Mouse (Mus musculus): ENCODE results near the gene Bicdl1. TPM values are rescaled to one million over a fixed set of nuclear protein-coding genes. Genes with fewer than 3 reads are reported as not detected.

Gene Bicdl1
- polyA plus RNA-seq, 1 experiment from 2014 or later = 4.9 TPM

GRCm38 (mm10) chr5:115671846-115672245, 59.6 kb downstream of the Bicdl1 start:
- Histone ChIP-seq H3K9me3 (ENCODE audit: control insufficient read depth, low read length) (no peaks in the 10 kb centered on the region), H3K4me1 (replicated peaks; ENCODE audit: control insufficient read depth, insufficient read depth, low read length) (no peaks in the 10 kb centered on the region), H3K4me3 (ENCODE audit: low read depth, low read length) (no peak overlapping the region), H3K4me2 (no peak overlapping the region), H3K27ac (ENCODE audit: low read depth, low read length) (no peak overlapping the region), H3K9ac (ENCODE audit: low read depth, low read length) (no peak overlapping the region), H3K36me3 (ENCODE audit: control insufficient read depth, insufficient read depth, low read length) (no peaks in the 10 kb centered on the region), H3K27me3 (replicated peaks; ENCODE audit: control insufficient read depth, insufficient read depth, low read length) (no peaks in the 10 kb centered on the region)
- ATAC-seq (replicated peaks; ENCODE audit: low FRiP score) (no peak), DNase-seq (ENCODE audit: low spot score) (no peak)
- WGBS = 73% methylated on average over 8 of the region's 8 CpGs

DNA sequence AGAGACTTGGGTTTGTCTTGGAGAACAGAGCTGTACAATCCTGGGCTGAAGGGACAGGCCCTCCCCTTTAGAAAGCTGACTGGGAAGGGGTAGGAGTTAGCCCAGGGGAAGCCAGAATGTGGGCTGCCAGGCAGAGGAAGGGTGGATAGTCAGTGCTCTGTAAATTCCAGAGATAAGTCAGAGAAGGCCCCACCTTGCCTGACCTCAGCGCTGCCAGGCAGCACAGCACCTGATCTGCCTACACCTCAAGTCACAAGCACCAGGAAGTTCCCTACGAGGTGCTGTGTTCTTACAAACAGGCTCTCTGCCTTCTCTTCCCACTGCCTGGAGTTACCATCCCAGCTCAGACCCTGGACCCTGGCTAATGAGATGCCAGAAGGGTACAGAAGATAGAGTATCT, 61.0 kb downstream of the Bicdl1 start:
- ATAC-seq (replicated peaks; ENCODE audit: low FRiP score) = no peak

DNA sequence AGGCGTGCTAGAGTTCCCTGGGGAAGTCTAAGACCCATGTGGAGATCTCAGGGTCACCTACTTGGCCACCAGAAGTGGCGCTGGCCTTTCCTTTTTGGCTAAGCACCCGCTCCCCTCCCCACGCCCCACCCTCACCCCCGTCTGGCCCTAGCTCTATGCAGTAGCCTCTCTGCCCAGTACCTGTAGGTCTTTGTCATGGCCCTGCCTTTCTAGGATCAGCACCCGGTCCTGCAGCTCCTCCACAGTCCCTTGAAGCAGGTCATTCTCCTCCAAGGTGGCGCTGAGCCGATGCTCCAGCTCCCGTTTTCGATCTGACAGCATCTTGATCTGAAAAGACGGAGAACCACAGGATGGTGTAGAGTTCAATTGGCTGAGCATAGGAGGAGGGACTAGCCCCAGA, 61.4 kb downstream of the Bicdl1 start:
- no peaks in the 10 kb centered on the region for H3K36me3 ChIP-seq (ENCODE audit: control insufficient read depth, insufficient read depth, low read length)
- no peaks in the 10 kb centered on the region for H3K27me3 ChIP-seq (replicated peaks; ENCODE audit: control insufficient read depth, insufficient read depth, low read length)
- H3K4me1 ChIP-seq (replicated peaks; ENCODE audit: control insufficient read depth, insufficient read depth, low read length) = no peaks in the 10 kb centered on the region
- H3K4me2 ChIP-seq = no peak overlapping the region
- H3K9ac ChIP-seq (ENCODE audit: low read depth, low read length) = no peak overlapping the region
- no peaks in the 10 kb centered on the region for H3K9me3 ChIP-seq (ENCODE audit: control insufficient read depth, low read length)
- WGBS = 82% methylated on average over 11 of the region's 11 CpGs
- no peak overlapping the region for H3K27ac ChIP-seq (ENCODE audit: low read depth, low read length)
- no peak overlapping the region for H3K4me3 ChIP-seq (ENCODE audit: low read depth, low read length)
- no peak for ATAC-seq (replicated peaks; ENCODE audit: low FRiP score)
- no peak for DNase-seq (ENCODE audit: low spot score)

More for the DNA sequence above, 61.0 kb downstream of the Bicdl1 start:
- DNase-seq (ENCODE audit: low spot score) = no peak
- Histone ChIP-seq H3K4me2 (no peak overlapping the region), H3K9ac (ENCODE audit: low read depth, low read length) (no peak overlapping the region), H3K9me3 (ENCODE audit: control insufficient read depth, low read length) (no peaks in the 10 kb centered on the region), H3K27ac (ENCODE audit: low read depth, low read length) (no peak overlapping the region), H3K4me1 (replicated peaks; ENCODE audit: control insufficient read depth, insufficient read depth, low read length) (no peaks in the 10 kb centered on the region), H3K27me3 (replicated peaks; ENCODE audit: control insufficient read depth, insufficient read depth, low read length) (no peaks in the 10 kb centered on the region), H3K4me3 (ENCODE audit: low read depth, low read length) (no peak overlapping the region), H3K36me3 (ENCODE audit: control insufficient read depth, insufficient read depth, low read length) (no peaks in the 10 kb centered on the region)
- WGBS = 30% methylated on average over 2 of the region's 2 CpGs

- H3K27me3 ChIP-seq (replicated peaks; ENCODE audit: control insufficient read depth, insufficient read depth, low read length) = no peaks in the 10 kb centered on the region
- no peak for DNase-seq (ENCODE audit: low spot score)
- ATAC-seq (replicated peaks; ENCODE audit: low FRiP score) = no peak
These were observed 62.4 kb downstream of the Bicdl1 start for GRCm38 (mm10) chr5:115668986-115669385.

GRCm38 (mm10) chr5:115667894-115668293, 63.5 kb downstream of the Bicdl1 start:
- Histone ChIP-seq H3K9me3 (ENCODE audit: control insufficient read depth, low read length) (no peaks in the 10 kb centered on the region), H3K4me3 (ENCODE audit: low read depth, low read length) (no peak overlapping the region), H3K36me3 (ENCODE audit: control insufficient read depth, insufficient read depth, low read length) (no peaks in the 10 kb centered on the region), H3K9ac (ENCODE audit: low read depth, low read length) (no peak overlapping the region), H3K27me3 (replicated peaks; ENCODE audit: control insufficient read depth, insufficient read depth, low read length) (no peaks in the 10 kb centered on the region), H3K27ac (ENCODE audit: low read depth, low read length) (no peak overlapping the region), H3K4me2 (no peak overlapping the region), H3K4me1 (replicated peaks; ENCODE audit: control insufficient read depth, insufficient read depth, low read length) (no peaks in the 10 kb centered on the region)
- 25% methylated on average over 7 of the region's 7 CpGs for WGBS
- no peak for DNase-seq (ENCODE audit: low spot score)
- no peak for ATAC-seq (replicated peaks; ENCODE audit: low FRiP score)

More at GRCm38 (mm10) chr5:115668986-115669385, 62.4 kb downstream of the Bicdl1 start:
- H3K4me2 ChIP-seq = no peak overlapping the region
- H3K27ac ChIP-seq (ENCODE audit: low read depth, low read length) = no peak overlapping the region
- no peaks in the 10 kb centered on the region for H3K9me3 ChIP-seq (ENCODE audit: control insufficient read depth, low read length)
- no peaks in the 10 kb centered on the region for H3K4me1 ChIP-seq (replicated peaks; ENCODE audit: control insufficient read depth, insufficient read depth, low read length)
- WGBS = 81% methylated on average over 12 of the region's 12 CpGs
- H3K4me3 ChIP-seq (ENCODE audit: low read depth, low read length) = no peak overlapping the region
- H3K9ac ChIP-seq (ENCODE audit: low read depth, low read length) = no peak overlapping the region
- no peaks in the 10 kb centered on the region for H3K36me3 ChIP-seq (ENCODE audit: control insufficient read depth, insufficient read depth, low read length)

- 74% methylated on average over 8 of the region's 8 CpGs for WGBS
- H3K9ac ChIP-seq (ENCODE audit: low read depth, low read length) = no peak overlapping the region
- ATAC-seq (replicated peaks; ENCODE audit: low FRiP score) (no peak), DNase-seq (ENCODE audit: low spot score) (no peak)
- H3K36me3 ChIP-seq (ENCODE audit: control insufficient read depth, insufficient read depth, low read length) = no peaks in the 10 kb centered on the region
- H3K4me3 ChIP-seq (ENCODE audit: low read depth, low read length) = no peak overlapping the region
- H3K27me3 ChIP-seq (replicated peaks; ENCODE audit: control insufficient read depth, insufficient read depth, low read length) = no peaks in the 10 kb centered on the region
- H3K9me3 ChIP-seq (ENCODE audit: control insufficient read depth, low read length) = no peaks in the 10 kb centered on the region
- no peak overlapping the region for H3K4me2 ChIP-seq
- no peaks in the 10 kb centered on the region for H3K4me1 ChIP-seq (replicated peaks; ENCODE audit: control insufficient read depth, insufficient read depth, low read length)
- H3K27ac ChIP-seq (ENCODE audit: low read depth, low read length) = no peak overlapping the region
These were observed 64.2 kb downstream of the Bicdl1 start for GRCm38 (mm10) chr5:115667210-115667609.

DNA sequence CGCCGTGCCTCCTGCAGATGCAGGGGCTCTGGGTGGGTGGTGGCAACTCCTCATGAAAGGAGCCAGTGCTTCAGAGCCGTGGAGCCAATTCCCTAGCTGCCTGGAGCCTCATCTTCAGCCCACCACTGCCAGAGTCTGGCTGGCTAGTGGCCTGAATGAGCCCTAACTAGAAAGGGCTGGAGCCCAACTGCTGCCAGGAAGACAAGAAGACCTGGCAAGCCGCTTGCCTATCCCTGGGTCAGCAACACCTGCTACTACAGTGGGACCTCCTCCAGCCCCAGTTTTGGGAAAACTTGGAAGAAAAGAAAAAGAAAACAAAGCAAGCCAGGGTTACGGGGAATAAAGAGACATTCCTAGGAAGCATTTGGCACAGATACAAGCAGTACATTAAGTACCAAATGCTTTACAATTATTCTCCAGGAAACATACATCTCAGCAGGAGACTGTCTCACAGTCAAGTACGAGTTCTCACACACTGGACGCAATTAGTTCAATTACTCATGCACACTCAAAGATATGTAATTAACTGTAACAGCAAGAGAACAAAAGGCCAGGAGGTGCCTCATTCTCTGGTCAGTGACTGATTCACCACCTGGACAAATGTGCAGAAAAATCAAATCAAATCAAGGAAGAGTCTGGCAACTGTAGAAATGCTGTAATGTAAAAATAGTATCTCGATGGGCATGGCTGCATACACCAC, 64.9 kb downstream of the Bicdl1 start:
- Histone ChIP-seq H3K27ac (ENCODE audit: low read depth, low read length) (no peak overlapping the region), H3K4me3 (ENCODE audit: low read depth, low read length) (no peak overlapping the region), H3K9ac (ENCODE audit: low read depth, low read length) (no peak overlapping the region), H3K4me1 (replicated peaks; ENCODE audit: control insufficient read depth, insufficient read depth, low read length) (no peaks in the 10 kb centered on the region), H3K9me3 (ENCODE audit: control insufficient read depth, low read length) (no peaks in the 10 kb centered on the region), H3K4me2 (no peak overlapping the region), H3K36me3 (ENCODE audit: control insufficient read depth, insufficient read depth, low read length) (no peaks in the 10 kb centered on the region), H3K27me3 (replicated peaks; ENCODE audit: control insufficient read depth, insufficient read depth, low read length) (no peaks in the 10 kb centered on the region)
- WGBS = 74% methylated on average over 8 of the region's 8 CpGs
- DNase-seq (ENCODE audit: low spot score) (no peak), ATAC-seq (replicated peaks; ENCODE audit: low FRiP score) (no peak)

DNA sequence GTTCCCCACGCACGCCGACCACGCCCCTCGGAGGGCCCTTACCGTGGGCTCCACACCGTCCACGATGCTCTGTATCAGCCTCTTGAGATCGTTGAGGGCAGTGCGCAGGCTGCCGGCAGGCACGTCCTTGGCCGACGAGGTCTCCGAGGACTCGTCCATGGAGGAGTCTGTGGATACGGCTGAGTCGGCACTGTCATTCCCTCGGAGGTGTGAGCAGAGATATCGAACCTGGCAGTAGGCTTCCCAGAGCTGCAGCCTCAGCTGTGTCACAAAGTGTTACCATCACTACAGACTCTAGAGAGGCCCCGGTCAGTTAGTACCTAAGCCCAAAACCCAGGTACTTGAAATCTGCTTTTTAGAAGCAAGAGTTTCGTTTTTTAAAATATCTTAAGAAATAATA, 68.8 kb downstream of the Bicdl1 start:
- Histone ChIP-seq H3K27me3 (replicated peaks; ENCODE audit: control insufficient read depth, insufficient read depth, low read length) (no peaks in the 10 kb centered on the region), H3K4me1 (replicated peaks; ENCODE audit: control insufficient read depth, insufficient read depth, low read length) (no peaks in the 10 kb centered on the region), H3K4me2 (no peak overlapping the region), H3K27ac (ENCODE audit: low read depth, low read length) (no peak overlapping the region), H3K36me3 (ENCODE audit: control insufficient read depth, insufficient read depth, low read length) (no peaks in the 10 kb centered on the region), H3K4me3 (ENCODE audit: low read depth, low read length) (no peak overlapping the region), H3K9ac (ENCODE audit: low read depth, low read length) (no peak overlapping the region), H3K9me3 (ENCODE audit: control insufficient read depth, low read length) (no peaks in the 10 kb centered on the region)
- WGBS = 81% methylated on average over 22 of the region's 22 CpGs
- ATAC-seq (replicated peaks; ENCODE audit: low FRiP score) = no peak
- no peak for DNase-seq (ENCODE audit: low spot score)

GRCm38 (mm10) chr5:115658352-115658751, 73.1 kb downstream of the Bicdl1 start:
- H3K36me3 ChIP-seq (ENCODE audit: control insufficient read depth, insufficient read depth, low read length) = no peaks in the 10 kb centered on the region
- DNase-seq (ENCODE audit: low spot score) (no peak), ATAC-seq (replicated peaks; ENCODE audit: low FRiP score) (no peak)
- no peaks in the 10 kb centered on the region for H3K27me3 ChIP-seq (replicated peaks; ENCODE audit: control insufficient read depth, insufficient read depth, low read length)
- H3K9me3 ChIP-seq (ENCODE audit: control insufficient read depth, low read length) = no peaks in the 10 kb centered on the region
- H3K4me1 ChIP-seq (replicated peaks; ENCODE audit: control insufficient read depth, insufficient read depth, low read length) = no peaks in the 10 kb centered on the region
- no peak overlapping the region for H3K4me2 ChIP-seq
- no peak overlapping the region for H3K4me3 ChIP-seq (ENCODE audit: low read depth, low read length)
- H3K9ac ChIP-seq (ENCODE audit: low read depth, low read length) = no peak overlapping the region
- WGBS = 60% methylated on average over 6 of the region's 6 CpGs
- H3K27ac ChIP-seq (ENCODE audit: low read depth, low read length) = no peak overlapping the region
